Mouse (Mus musculus): ENCODE results near the gene Pik3r5. TPM values are rescaled to one million over a fixed set of nuclear protein-coding genes. Genes with fewer than 3 reads are reported as not detected.

Pik3r5 gene
- total and polyA plus RNA-seq, 2 experiments from 2014 or later = 0.52 to 1.0 TPM

- Histone ChIP-seq H3K4me1 (ENCODE audit: insufficient read depth, low read length) (no peaks in the 10 kb centered on the region), H3K36me3 (ENCODE audit: insufficient read depth, low read length) (no peaks in the 10 kb centered on the region), H3K27ac (ENCODE audit: low read depth, low read length) (no peak overlapping the region), H3K4me2 (ENCODE audit: low read depth, low read length, poor library complexity, severe bottlenecking) (no peak overlapping the region), H3K9ac (replicated peaks; ENCODE audit: low read length, poor library complexity, severe bottlenecking) (no peak overlapping the region), H3K9me3 (ENCODE audit: low read length) (no peaks in the 10 kb centered on the region), H3K27me3 (ENCODE audit: insufficient read depth, low read length) (no peaks in the 10 kb centered on the region), H3K4me3 (ENCODE audit: low read depth, low read length) (no peak overlapping the region)
- WGBS = 66% methylated on average over 3 of the region's 3 CpGs
- DNase-seq (ENCODE audit: low spot score) (peak; percentile 27), ATAC-seq (ENCODE audit: low FRiP score) (no peak)
- TF ChIP-seq CTCF (IDR thresholded peaks at IDR 0.05) = no peak
Observed at GRCm38 (mm10) chr11:68484431-68484830, 52.5 kb downstream of the Pik3r5 start.

GRCm38 (mm10) chr11:68485206-68485942 lies 53.5 kb downstream of the Pik3r5 start:
- H3K9ac ChIP-seq (replicated peaks; ENCODE audit: low read length, poor library complexity, severe bottlenecking) = no peak overlapping the region
- DNase-seq (ENCODE audit: low spot score) (peak; percentile 81), ATAC-seq (ENCODE audit: low FRiP score) (no peak)
- no peaks in the 10 kb centered on the region for H3K4me1 ChIP-seq (ENCODE audit: insufficient read depth, low read length)
- WGBS = 39% methylated on average over 8 of the region's 8 CpGs
- H3K27me3 ChIP-seq (ENCODE audit: insufficient read depth, low read length) = no peaks in the 10 kb centered on the region
- H3K9me3 ChIP-seq (ENCODE audit: low read length) = no peaks in the 10 kb centered on the region
- TF ChIP-seq CTCF (IDR thresholded peaks at IDR 0.05) = peak; percentile 94
- H3K4me2 ChIP-seq (ENCODE audit: low read depth, low read length, poor library complexity, severe bottlenecking) = no peak overlapping the region
- no peak overlapping the region for H3K4me3 ChIP-seq (ENCODE audit: low read depth, low read length)
- no peaks in the 10 kb centered on the region for H3K36me3 ChIP-seq (ENCODE audit: insufficient read depth, low read length)
- no peak overlapping the region for H3K27ac ChIP-seq (ENCODE audit: low read depth, low read length)

DNA sequence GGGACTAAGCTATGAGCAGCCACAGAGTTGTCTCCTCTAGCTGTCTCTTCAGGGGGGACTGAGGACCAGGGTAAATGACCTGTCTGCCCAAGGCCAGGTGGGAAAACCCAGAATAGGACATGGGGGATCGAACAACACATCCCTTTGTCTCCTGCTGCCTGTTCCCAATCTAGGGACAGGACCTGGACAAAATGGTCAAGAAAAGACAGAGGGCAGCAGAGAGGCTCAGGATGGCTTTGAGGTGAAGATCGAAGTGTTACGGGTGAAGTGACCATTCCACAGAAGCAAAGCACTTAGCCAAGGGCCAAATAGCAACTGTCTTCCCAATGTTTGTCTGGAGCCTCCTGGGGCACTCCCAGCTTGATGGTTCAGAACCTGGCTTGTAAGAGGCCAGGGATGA lies 54.2 kb downstream of the Pik3r5 start:
- no peak for ATAC-seq (ENCODE audit: low FRiP score)
- Histone ChIP-seq H3K36me3 (ENCODE audit: insufficient read depth, low read length) (no peaks in the 10 kb centered on the region), H3K9me3 (ENCODE audit: low read length) (no peaks in the 10 kb centered on the region), H3K9ac (replicated peaks; ENCODE audit: low read length, poor library complexity, severe bottlenecking) (no peak overlapping the region), H3K4me2 (ENCODE audit: low read depth, low read length, poor library complexity, severe bottlenecking) (no peak overlapping the region), H3K27ac (ENCODE audit: low read depth, low read length) (no peak overlapping the region), H3K4me3 (ENCODE audit: low read depth, low read length) (no peak overlapping the region), H3K4me1 (ENCODE audit: insufficient read depth, low read length) (no peaks in the 10 kb centered on the region), H3K27me3 (ENCODE audit: insufficient read depth, low read length) (no peaks in the 10 kb centered on the region)
- no peak for DNase-seq (ENCODE audit: low spot score)
- 95% methylated on average over 3 of the region's 3 CpGs for WGBS
- TF ChIP-seq CTCF (IDR thresholded peaks at IDR 0.05) = peak; percentile 41

GRCm38 (mm10) chr11:68487720-68488119 lies 55.8 kb downstream of the Pik3r5 start:
- ATAC-seq (ENCODE audit: low FRiP score) (no peak), DNase-seq (ENCODE audit: low spot score) (no peak)
- Histone ChIP-seq H3K4me3 (ENCODE audit: low read depth, low read length) (no peak overlapping the region), H3K9ac (replicated peaks; ENCODE audit: low read length, poor library complexity, severe bottlenecking) (no peak overlapping the region), H3K27me3 (ENCODE audit: insufficient read depth, low read length) (no peaks in the 10 kb centered on the region), H3K27ac (ENCODE audit: low read depth, low read length) (no peak overlapping the region), H3K4me2 (ENCODE audit: low read depth, low read length, poor library complexity, severe bottlenecking) (no peak overlapping the region), H3K9me3 (ENCODE audit: low read length) (no peaks in the 10 kb centered on the region), H3K36me3 (ENCODE audit: insufficient read depth, low read length) (no peaks in the 10 kb centered on the region), H3K4me1 (ENCODE audit: insufficient read depth, low read length) (no peaks in the 10 kb centered on the region)
- WGBS = 90% methylated on average over 10 of the region's 10 CpGs
- no peak for TF ChIP-seq CTCF (IDR thresholded peaks at IDR 0.05)

GRCm38 (mm10) chr11:68488256-68488824 lies 56.4 kb downstream of the Pik3r5 start:
- DNase-seq (ENCODE audit: low spot score) (no peak), ATAC-seq (ENCODE audit: low FRiP score) (no peak)
- Histone ChIP-seq H3K36me3 (ENCODE audit: insufficient read depth, low read length) (no peaks in the 10 kb centered on the region), H3K9ac (replicated peaks; ENCODE audit: low read length, poor library complexity, severe bottlenecking) (no peak overlapping the region), H3K27ac (ENCODE audit: low read depth, low read length) (no peak overlapping the region), H3K4me2 (ENCODE audit: low read depth, low read length, poor library complexity, severe bottlenecking) (no peak overlapping the region), H3K27me3 (ENCODE audit: insufficient read depth, low read length) (no peaks in the 10 kb centered on the region), H3K9me3 (ENCODE audit: low read length) (no peaks in the 10 kb centered on the region), H3K4me1 (ENCODE audit: insufficient read depth, low read length) (no peaks in the 10 kb centered on the region), H3K4me3 (ENCODE audit: low read depth, low read length) (no peak overlapping the region)
- no peak for TF ChIP-seq CTCF (IDR thresholded peaks at IDR 0.05)
- 77% methylated on average over 6 of the region's 6 CpGs for WGBS

GRCm38 (mm10) chr11:68489236-68489635 lies 57.3 kb downstream of the Pik3r5 start:
- H3K36me3 ChIP-seq (ENCODE audit: insufficient read depth, low read length) = no peaks in the 10 kb centered on the region
- no peak for TF ChIP-seq CTCF (IDR thresholded peaks at IDR 0.05)
- no peak for DNase-seq (ENCODE audit: low spot score)
- H3K4me2 ChIP-seq (ENCODE audit: low read depth, low read length, poor library complexity, severe bottlenecking) = no peak overlapping the region
- H3K9ac ChIP-seq (replicated peaks; ENCODE audit: low read length, poor library complexity, severe bottlenecking) = no peak overlapping the region
- H3K27ac ChIP-seq (ENCODE audit: low read depth, low read length) = no peak overlapping the region
- no peaks in the 10 kb centered on the region for H3K27me3 ChIP-seq (ENCODE audit: insufficient read depth, low read length)
- no peak overlapping the region for H3K4me3 ChIP-seq (ENCODE audit: low read depth, low read length)
- H3K4me1 ChIP-seq (ENCODE audit: insufficient read depth, low read length) = no peaks in the 10 kb centered on the region
- 29% methylated on average over 2 of the region's 2 CpGs for WGBS
- no peaks in the 10 kb centered on the region for H3K9me3 ChIP-seq (ENCODE audit: low read length)
- ATAC-seq (ENCODE audit: low FRiP score) = no peak
